Mouse (Mus musculus): ENCODE results near the gene Arl15. TPM values are rescaled to one million over a fixed set of nuclear protein-coding genes. Genes with fewer than 3 reads are reported as not detected.

Gene Arl15
- polyA plus RNA-seq, 1 experiment: 23.8 TPM

DNA sequence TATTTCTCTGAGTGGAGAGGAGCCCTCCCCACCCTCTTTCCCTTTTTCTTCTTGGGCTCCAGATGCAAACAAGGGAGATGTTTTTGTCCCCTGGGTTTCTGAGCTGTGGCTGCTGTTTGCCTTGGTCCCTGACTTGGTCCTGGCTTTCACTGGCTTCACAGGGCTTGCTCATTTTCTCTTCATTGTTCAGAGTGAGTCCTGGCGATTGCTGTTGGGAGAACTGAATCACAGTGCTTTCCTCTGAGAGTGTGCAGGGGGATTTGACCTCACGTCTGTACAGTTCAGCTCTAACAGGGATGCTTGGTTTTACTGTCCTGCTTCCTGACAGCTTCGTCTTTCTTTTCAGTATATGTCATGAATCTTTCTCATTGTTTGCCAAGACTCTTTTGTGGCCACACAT is 254.4 kb downstream of the Arl15 start:
- no peak for DNase-seq (ENCODE audit: low read depth)
- TF ChIP-seq CTCF (IDR thresholded peaks at IDR 0.05; ENCODE audit: borderline replicate concordance, extremely low read depth, insufficient read depth, insufficient read length) (no peak), POLR2A (IDR thresholded peaks at IDR 0.05; ENCODE audit: borderline replicate concordance, extremely low read depth, insufficient read depth, insufficient read length, poor library complexity, severe bottlenecking) (no peak)

DNA sequence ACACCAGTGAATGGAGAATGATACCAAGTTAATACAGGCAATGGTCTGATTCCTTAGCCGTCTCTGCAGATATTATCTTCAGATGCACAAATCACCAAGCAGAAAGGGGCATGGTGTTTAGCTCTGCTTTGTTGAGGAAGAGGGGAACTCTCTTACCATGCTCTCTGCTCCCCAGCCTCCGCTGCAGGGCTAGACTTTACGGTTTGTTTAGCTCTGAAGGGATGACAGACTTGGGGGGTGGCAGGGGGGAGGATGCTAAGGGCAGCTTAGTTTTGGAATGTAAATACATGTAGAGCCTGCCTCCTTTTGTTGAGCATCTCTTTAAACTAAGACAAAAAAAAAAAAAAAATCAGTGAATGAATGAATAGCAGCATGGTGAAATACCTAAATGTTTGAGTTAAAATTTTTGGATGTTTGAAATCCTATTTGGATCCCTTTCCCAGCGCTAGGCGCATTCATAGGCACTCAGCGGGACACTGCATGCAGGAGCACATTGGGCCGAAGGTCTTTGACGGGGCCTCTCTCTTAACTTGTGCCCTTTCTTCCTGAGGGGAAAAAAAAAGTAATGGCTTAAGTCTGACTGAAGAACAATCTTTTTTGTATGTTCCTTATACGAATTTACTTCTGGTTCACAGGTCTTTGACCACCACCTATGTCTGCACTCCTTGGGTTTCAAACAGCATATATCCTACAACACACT is 257.0 kb downstream of the Arl15 start:
- no peak for DNase-seq (ENCODE audit: low read depth)
- TF ChIP-seq POLR2A (IDR thresholded peaks at IDR 0.05; ENCODE audit: borderline replicate concordance, extremely low read depth, insufficient read depth, insufficient read length, poor library complexity, severe bottlenecking) (no peak), CTCF (IDR thresholded peaks at IDR 0.05; ENCODE audit: borderline replicate concordance, extremely low read depth, insufficient read depth, insufficient read length) (no peak)

DNA sequence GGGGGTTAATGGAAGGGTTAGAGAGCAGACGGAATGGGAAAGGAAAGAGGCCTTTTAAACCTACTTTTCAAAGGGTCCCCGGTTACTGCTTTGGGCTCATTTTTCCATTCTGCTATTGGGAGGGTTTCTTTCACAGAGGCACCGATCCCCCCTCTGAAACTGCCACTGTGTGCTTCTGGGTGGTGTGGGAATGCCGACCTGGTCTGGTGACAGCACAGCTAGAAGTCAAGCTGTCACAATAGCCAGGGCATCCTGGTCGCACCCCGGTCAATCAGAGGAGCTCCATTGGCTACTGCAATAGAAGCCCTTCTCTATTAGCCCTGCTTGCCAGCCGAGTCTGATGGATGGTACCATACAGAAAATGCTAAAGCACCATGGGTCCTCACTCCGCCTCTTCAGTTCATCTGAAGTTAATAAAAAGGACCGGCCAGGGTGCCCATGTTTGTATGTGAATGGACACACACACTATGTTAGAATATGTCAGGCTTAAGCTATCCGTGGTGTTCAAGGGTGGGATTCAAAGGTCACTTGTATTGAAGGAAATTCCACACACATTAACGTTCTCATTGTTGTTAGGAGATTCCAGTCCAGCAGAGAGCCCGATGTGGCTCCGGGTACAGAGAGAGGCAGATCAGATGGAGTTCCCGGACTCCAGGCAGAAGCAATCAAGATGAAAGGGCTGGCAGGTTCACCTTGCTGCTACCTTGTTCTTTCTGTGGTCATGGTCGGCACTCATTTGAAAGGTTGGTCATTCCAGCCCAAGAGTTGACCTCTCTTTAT is 258.3 kb downstream of the Arl15 start:
- no peak for DNase-seq (ENCODE audit: low read depth)
- no peak for TF ChIP-seq CTCF (IDR thresholded peaks at IDR 0.05; ENCODE audit: borderline replicate concordance, extremely low read depth, insufficient read depth, insufficient read length)
- no peak for TF ChIP-seq POLR2A (IDR thresholded peaks at IDR 0.05; ENCODE audit: borderline replicate concordance, extremely low read depth, insufficient read depth, insufficient read length, poor library complexity, severe bottlenecking)

GRCm38 (mm10) chr13:114053261-114053660 is 259.0 kb downstream of the Arl15 start:
- TF ChIP-seq POLR2A (IDR thresholded peaks at IDR 0.05; ENCODE audit: borderline replicate concordance, extremely low read depth, insufficient read depth, insufficient read length, poor library complexity, severe bottlenecking) (no peak), CTCF (IDR thresholded peaks at IDR 0.05; ENCODE audit: borderline replicate concordance, extremely low read depth, insufficient read depth, insufficient read length) (no peak)
- no peak for DNase-seq (ENCODE audit: low read depth)

DNA sequence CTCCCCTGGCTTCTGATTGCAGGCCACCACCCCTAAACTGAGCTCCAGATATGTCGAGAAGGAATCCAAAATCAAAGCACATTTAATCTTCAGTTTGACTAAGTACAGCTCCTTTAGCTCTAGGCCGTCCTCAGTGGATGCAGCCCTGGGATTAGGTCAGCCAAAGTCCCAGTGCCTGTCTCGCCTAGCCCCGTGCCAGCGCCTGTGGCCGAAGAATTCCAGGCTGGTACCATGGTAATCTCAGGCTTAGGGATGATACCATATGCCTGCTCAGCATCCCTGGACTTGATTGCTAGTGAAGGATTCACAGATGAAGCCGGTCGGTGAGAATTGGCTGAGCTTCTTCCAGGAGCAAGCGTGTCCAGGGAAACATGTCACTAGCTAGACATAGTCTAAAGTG is 261.4 kb downstream of the Arl15 start:
- no peak for TF ChIP-seq CTCF (IDR thresholded peaks at IDR 0.05; ENCODE audit: borderline replicate concordance, extremely low read depth, insufficient read depth, insufficient read length)
- TF ChIP-seq POLR2A (IDR thresholded peaks at IDR 0.05; ENCODE audit: borderline replicate concordance, extremely low read depth, insufficient read depth, insufficient read length, poor library complexity, severe bottlenecking): no peak
- DNase-seq (ENCODE audit: low read depth): peak; percentile 32

- DNase-seq (ENCODE audit: low read depth): no peak
- no peak for TF ChIP-seq POLR2A (IDR thresholded peaks at IDR 0.05; ENCODE audit: borderline replicate concordance, extremely low read depth, insufficient read depth, insufficient read length, poor library complexity, severe bottlenecking)
- TF ChIP-seq CTCF (IDR thresholded peaks at IDR 0.05; ENCODE audit: borderline replicate concordance, extremely low read depth, insufficient read depth, insufficient read length): no peak
Measured at GRCm38 (mm10) chr13:114060258-114060657, 266.0 kb downstream of the Arl15 start.

GRCm38 (mm10) chr13:114061234-114061633 is 266.9 kb downstream of the Arl15 start:
- TF ChIP-seq POLR2A (IDR thresholded peaks at IDR 0.05; ENCODE audit: borderline replicate concordance, extremely low read depth, insufficient read depth, insufficient read length, poor library complexity, severe bottlenecking) (no peak), CTCF (IDR thresholded peaks at IDR 0.05; ENCODE audit: borderline replicate concordance, extremely low read depth, insufficient read depth, insufficient read length) (no peak)
- DNase-seq (ENCODE audit: low read depth): no peak

GRCm38 (mm10) chr13:114064069-114064468 is 269.8 kb downstream of the Arl15 start:
- no peak for TF ChIP-seq CTCF (IDR thresholded peaks at IDR 0.05; ENCODE audit: borderline replicate concordance, extremely low read depth, insufficient read depth, insufficient read length)
- no peak for TF ChIP-seq POLR2A (IDR thresholded peaks at IDR 0.05; ENCODE audit: borderline replicate concordance, extremely low read depth, insufficient read depth, insufficient read length, poor library complexity, severe bottlenecking)
- DNase-seq (ENCODE audit: low read depth): no peak

DNA sequence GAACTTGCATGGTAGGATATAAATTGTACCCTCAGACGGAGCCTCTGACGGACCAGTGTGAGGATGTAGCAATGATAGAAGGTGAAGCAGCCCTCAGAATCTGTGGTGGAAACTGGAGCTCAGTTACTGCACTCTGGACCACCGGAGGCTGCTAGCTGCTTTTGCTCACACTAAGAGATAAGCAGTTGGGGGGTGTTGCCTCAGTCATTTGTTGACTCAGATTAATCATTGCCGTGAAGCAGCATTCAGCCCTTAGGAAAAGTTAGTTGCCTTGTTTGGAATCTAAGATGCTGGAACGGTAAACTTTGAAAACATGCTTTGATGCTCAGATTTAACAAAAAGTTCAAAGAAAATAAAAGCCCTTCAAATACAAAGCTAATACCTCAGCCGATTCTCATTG is 270.7 kb downstream of the Arl15 start:
- TF ChIP-seq POLR2A (IDR thresholded peaks at IDR 0.05; ENCODE audit: borderline replicate concordance, extremely low read depth, insufficient read depth, insufficient read length, poor library complexity, severe bottlenecking) (no peak), CTCF (IDR thresholded peaks at IDR 0.05; ENCODE audit: borderline replicate concordance, extremely low read depth, insufficient read depth, insufficient read length) (no peak)
- no peak for DNase-seq (ENCODE audit: low read depth)

DNA sequence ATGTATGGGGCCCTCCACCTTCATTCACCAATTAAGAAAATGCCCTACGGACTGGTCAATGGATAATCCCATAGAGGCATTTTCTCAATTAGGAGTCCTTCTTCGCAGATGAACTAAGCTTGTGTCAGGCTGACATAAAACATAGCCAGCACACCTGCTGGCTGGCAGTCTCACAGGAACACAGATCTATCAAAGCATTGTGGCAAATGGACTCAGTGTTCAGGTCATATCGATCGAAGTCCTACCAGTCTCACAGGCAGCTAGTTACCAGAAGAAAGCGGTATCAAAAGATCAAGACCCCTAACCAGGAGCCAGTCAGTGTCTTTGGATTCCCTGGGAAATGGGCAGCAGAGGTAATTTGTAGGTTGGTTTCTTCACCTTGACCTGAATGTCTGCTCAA is 274.1 kb downstream of the Arl15 start:
- TF ChIP-seq CTCF (IDR thresholded peaks at IDR 0.05; ENCODE audit: borderline replicate concordance, extremely low read depth, insufficient read depth, insufficient read length) (no peak), POLR2A (IDR thresholded peaks at IDR 0.05; ENCODE audit: borderline replicate concordance, extremely low read depth, insufficient read depth, insufficient read length, poor library complexity, severe bottlenecking) (no peak)
- DNase-seq (ENCODE audit: low read depth): no peak

- no peak for DNase-seq (ENCODE audit: low read depth)
- TF ChIP-seq CTCF (IDR thresholded peaks at IDR 0.05; ENCODE audit: borderline replicate concordance, extremely low read depth, insufficient read depth, insufficient read length): no peak
- no peak for TF ChIP-seq POLR2A (IDR thresholded peaks at IDR 0.05; ENCODE audit: borderline replicate concordance, extremely low read depth, insufficient read depth, insufficient read length, poor library complexity, severe bottlenecking)
Measured at GRCm38 (mm10) chr13:114071439-114071838, 277.1 kb downstream of the Arl15 start.

DNA sequence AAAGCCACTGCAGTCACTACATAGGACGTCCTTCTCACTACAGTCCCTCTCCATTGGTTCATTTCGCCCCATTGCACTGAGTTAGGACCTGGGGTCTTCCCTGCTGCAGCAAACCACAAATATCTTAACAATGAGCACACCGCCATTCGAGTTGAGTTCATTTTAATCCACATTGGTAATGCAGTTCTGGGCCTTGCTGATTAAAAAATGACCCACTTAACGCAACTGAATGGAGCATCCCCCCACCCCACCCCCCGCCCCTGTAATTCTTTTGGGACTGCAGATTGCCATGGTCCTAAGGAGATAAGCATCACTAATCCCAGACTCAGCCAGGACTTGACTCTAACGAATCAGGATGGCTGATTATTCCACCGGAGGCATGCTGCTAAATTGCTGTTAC is 280.2 kb downstream of the Arl15 start:
- DNase-seq (ENCODE audit: low read depth): peak; percentile 51
- no peak for TF ChIP-seq POLR2A (IDR thresholded peaks at IDR 0.05; ENCODE audit: borderline replicate concordance, extremely low read depth, insufficient read depth, insufficient read length, poor library complexity, severe bottlenecking)
- TF ChIP-seq CTCF (IDR thresholded peaks at IDR 0.05; ENCODE audit: borderline replicate concordance, extremely low read depth, insufficient read depth, insufficient read length): no peak

Data from brain, embryonic 14.5 days (tissue).